Mouse (Mus musculus) leukemia stem cell, adult 10-12 weeks (primary cell): ENCODE data around the gene 7530416G11Rik. TPM values are rescaled to one million over a fixed set of nuclear protein-coding genes. Genes with fewer than 3 reads are reported as not detected.

Experiments used
- polyA plus RNA-seq: library from polyadenylated mRNA; stranded (reverse); fragments of >175 nt; gene quantifications from 2 replicates; pipeline ENCODE4 v1.2.3, GENCODE M21; 2012; ENCODE audit warnings: low replicate concordance

7530416G11Rik gene
- not detected in 2 replicates for polyA plus RNA-seq

DNA sequence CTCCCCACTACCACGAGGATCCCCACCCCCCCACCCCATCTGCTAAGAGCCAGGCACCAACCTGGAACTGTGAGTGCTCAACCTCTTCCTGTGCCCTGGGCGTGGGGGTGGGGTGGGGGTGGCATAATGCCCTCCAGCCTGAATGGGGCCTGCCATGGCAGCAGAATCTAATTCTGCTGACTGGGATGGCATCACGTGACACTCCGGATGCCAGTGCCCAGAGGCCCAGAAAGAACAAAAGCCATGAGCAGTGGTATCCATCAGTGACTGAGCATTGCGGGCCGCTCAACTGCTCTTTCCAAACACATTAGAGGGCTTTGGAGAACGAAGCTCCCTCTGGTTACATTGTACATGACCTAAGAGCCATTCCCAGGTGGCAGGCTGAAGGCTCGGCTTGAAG, at the start of gene 7530416G11Rik:
TSS of gene 7530416G11Rik (minus strand) at position 101 of the 400 bp plus-strand sequence.

Other genes starting within 250 kb of the 7530416G11Rik start
- 31.1 and 56.5 TPM in 2 replicates for gene Atxn10, start 167.0 kb downstream of the 7530416G11Rik start, polyA plus RNA-seq
- not detected in 2 replicates for gene Wnt7b, start 79.2 kb upstream of the 7530416G11Rik start, polyA plus RNA-seq
- gene Ppara, start 231.8 kb upstream of the 7530416G11Rik start, polyA plus RNA-seq, result not detected in 2 replicates